Mouse (Mus musculus): ENCODE measurements around the gene Zfp688. TPM values are rescaled to one million over a fixed set of nuclear protein-coding genes. Genes with fewer than 3 reads are reported as not detected.
"Not testable (repeated sequence)": the region's sequence is repeated elsewhere in the genome, so short reads cannot be mapped to it uniquely, and the experiment has no call there.

Gene Zfp688
- total RNA-seq, 1 experiment from 2014 or later: 7.7 TPM

GRCm38 (mm10) chr7:127422247-127422646 lies 379 bp upstream of the Zfp688 start:
- peak; percentile 8; the same call in 1 of the 2 replicates for ATAC-seq (replicated peaks; ENCODE audit: low read depth, poor library complexity, severe bottlenecking)

GRCm38 (mm10) chr7:127411418-127411817 lies 10.4 kb downstream of the Zfp688 start:
- no peak for ATAC-seq (replicated peaks; ENCODE audit: low read depth, poor library complexity, severe bottlenecking)

GRCm38 (mm10) chr7:127406002-127406987 lies 15.6 kb downstream of the Zfp688 start, which contains the start of gene Zfp764:
TSS of gene Zfp764 (minus strand) at chr7:127406822.
- peak; percentile 95 for ATAC-seq (replicated peaks; ENCODE audit: low read depth, poor library complexity, severe bottlenecking)

DNA sequence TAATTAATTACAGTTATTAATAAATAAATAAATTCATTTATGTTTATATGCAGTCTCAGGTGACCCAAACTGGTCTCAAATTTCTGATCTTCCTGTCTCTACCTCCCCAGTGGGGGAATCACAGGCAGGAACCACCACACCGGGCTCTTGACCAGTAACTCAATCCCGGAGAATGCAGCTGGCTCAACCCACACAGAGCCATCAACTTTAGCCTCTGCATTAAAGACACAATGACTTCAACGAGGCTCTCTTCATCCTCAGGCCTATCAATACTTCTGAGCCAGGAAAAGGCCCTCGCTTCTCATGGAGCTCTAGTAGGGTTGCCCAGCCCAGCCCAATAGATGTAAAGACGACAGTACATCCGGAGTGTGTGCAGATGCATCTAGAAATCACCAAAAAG lies 17.8 kb downstream of the Zfp688 start:
- not testable (repeated sequence) for ATAC-seq (replicated peaks; ENCODE audit: low read depth, poor library complexity, severe bottlenecking)

GRCm38 (mm10) chr7:127402980-127403379 lies 18.9 kb downstream of the Zfp688 start:
- ATAC-seq (replicated peaks; ENCODE audit: low read depth, poor library complexity, severe bottlenecking): no peak

DNA sequence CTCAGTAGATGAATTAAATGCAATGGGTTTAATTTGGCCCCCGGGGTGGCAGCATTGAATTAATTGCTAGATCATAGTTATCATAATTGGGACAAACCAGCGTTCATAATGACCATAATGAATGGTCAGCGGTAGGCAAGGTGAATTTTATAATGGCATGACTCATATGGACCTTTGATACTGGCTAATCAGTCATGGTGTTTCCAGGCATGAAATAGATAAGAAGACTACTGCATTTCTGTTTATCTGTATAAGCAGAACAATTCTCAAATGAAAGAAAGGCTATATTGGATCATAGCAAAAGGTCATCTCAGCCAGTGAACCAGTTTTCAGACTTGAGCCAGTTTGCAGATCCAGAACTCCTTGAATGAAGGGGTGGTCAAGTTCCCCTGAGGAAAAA lies 21.5 kb downstream of the Zfp688 start:
- no peak for ATAC-seq (replicated peaks; ENCODE audit: low read depth, poor library complexity, severe bottlenecking)

- ATAC-seq (replicated peaks; ENCODE audit: low read depth, poor library complexity, severe bottlenecking): peak; percentile 30
These were observed 27.9 kb downstream of the Zfp688 start for GRCm38 (mm10) chr7:127393944-127394333.

- peak; percentile 96 for ATAC-seq (replicated peaks; ENCODE audit: low read depth, poor library complexity, severe bottlenecking)
These were observed 28.5 kb downstream of the Zfp688 start, which contains the start of gene E430018J23Rik for GRCm38 (mm10) chr7:127393157-127393943. TSS of gene E430018J23Rik (minus strand) at chr7:127393629.

GRCm38 (mm10) chr7:127392251-127392824 lies 29.5 kb downstream of the Zfp688 start:
- ATAC-seq (replicated peaks; ENCODE audit: low read depth, poor library complexity, severe bottlenecking): no peak

- ATAC-seq (replicated peaks; ENCODE audit: low read depth, poor library complexity, severe bottlenecking): no peak
These were observed 30.3 kb downstream of the Zfp688 start for GRCm38 (mm10) chr7:127391538-127391937.

GRCm38 (mm10) chr7:127390306-127390705 lies 31.6 kb downstream of the Zfp688 start:
- ATAC-seq (replicated peaks; ENCODE audit: low read depth, poor library complexity, severe bottlenecking): no peak

DNA sequence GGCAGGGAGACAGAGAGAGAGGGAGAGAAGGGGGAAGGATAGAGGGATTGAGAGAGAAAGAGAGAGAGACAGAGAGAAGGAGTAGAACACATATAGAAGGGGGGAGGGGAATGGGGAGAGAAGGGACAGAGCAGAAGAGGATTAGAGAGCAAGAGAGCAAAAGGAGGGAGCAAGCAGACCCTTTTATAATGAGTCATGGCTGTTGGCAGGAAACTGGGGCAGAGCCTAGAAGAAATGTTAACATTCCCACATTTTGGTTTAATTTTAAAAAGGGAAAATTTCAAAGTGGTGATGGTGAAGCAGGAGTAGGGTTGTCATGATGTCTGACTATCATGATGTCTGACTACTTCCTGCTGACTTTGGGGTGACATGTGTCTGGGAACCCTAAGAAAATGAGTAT lies 33.7 kb downstream of the Zfp688 start:
- not testable (repeated sequence) for ATAC-seq (replicated peaks; ENCODE audit: low read depth, poor library complexity, severe bottlenecking)

DNA sequence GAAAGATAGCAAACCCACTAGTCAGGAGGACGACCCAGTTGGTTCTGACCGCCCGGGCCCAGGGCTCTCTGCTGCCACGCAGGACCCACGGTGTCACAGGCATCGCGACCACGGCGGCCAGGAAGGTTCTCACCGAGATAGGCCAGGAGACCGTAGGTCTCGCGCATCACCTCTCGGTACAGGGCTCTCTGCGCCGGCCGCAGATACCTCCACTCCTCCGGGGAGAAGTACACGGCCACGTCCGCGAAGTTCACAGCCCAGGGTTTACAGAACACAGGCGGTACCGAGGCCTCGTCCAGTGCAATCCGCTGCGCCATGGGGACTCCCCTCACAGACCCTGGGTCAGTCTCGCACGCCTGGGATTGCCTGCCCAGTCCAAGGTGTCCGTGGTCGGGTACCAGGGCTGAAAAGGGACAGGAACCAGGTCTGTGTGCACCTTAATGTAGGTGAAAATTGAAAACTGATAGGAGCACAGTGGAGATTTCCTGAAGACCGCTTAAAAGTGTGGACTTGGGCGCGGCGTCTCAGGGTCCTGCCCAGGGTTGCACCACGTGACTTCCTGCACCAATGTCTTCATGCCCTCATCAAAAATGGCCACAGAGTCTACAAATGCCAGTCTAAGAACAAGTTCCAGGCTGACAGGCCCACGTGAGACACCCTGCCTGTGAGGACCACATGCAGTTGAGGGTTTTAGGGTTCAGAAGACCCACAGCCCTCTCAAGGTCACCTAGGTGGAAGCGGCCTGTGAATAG lies 35.1 kb downstream of the Zfp688 start, which contains the start of gene 9130019O22Rik:
Gene 9130019O22Rik, minus strand, starts transcription at position 526 of the 752 bp plus-strand sequence.
- peak; percentile 91 for ATAC-seq (replicated peaks; ENCODE audit: low read depth, poor library complexity, severe bottlenecking)

DNA sequence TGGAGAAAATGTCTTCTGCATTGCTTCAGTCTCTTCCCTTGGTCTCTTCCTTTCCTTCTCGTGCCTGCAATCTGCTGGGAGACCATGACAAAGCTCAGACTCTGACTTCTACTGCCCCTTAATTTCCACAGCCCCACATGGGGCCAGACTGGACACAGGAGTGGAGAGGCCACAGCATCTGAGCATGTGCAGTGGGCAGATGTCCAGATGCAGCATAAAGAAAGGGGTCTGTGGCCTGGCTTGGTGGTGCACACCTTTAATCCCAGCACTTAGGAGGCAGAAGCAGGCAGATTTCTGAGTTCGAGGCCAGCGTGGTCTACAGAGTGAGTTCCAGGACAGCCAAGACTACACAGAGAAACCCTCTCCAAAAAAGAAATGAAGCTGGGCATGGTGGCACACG lies 36.3 kb downstream of the Zfp688 start:
- not testable (repeated sequence) for ATAC-seq (replicated peaks; ENCODE audit: low read depth, poor library complexity, severe bottlenecking)

DNA sequence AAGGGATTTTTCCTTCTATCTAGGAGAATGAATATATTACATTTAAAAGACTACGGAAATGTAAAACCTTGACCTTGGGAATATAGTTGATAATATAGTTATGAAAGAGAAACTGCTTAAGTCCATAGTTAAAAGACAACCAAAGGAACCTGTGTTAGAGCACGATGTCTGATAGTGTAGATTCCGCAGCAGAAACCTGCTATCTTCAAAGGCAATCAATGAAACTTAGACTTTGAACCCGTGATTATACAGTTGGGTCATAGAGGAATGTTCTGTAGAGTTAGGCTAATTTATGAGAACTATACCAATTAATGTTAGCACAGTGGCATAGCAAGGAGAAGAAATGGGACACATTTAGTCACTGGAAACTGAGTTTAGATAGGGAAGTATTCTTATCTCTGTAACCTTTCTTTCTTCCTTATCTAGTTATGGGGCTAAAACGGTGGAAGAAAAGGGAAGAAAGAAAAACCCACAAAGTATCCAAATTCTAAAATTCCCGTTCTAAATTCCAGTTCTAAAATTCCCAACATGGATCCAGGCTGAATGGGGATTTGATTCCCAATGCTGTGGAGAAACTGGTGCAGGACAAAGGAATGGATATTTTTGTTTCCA lies 43.5 kb downstream of the Zfp688 start:
- ATAC-seq (replicated peaks; ENCODE audit: low read depth, poor library complexity, severe bottlenecking): no peak

GRCm38 (mm10) chr7:127375271-127376245 lies 46.3 kb downstream of the Zfp688 start, which contains the start of gene Zfp747:
TSS of gene Zfp747 (minus strand) at chr7:127376050.
- ATAC-seq (replicated peaks; ENCODE audit: low read depth, poor library complexity, severe bottlenecking): peak; percentile 96

GRCm38 (mm10) chr7:127371870-127372269 lies 50.0 kb downstream of the Zfp688 start:
- not testable (repeated sequence) for ATAC-seq (replicated peaks; ENCODE audit: low read depth, poor library complexity, severe bottlenecking)

- ATAC-seq (replicated peaks; ENCODE audit: low read depth, poor library complexity, severe bottlenecking): no peak
These were observed 50.7 kb downstream of the Zfp688 start for GRCm38 (mm10) chr7:127371213-127371612.
